Mouse (Mus musculus): ENCODE measurements around the gene AA986860.

- TF ChIP-seq CTCF (IDR thresholded peaks at IDR 0.05; ENCODE audit: borderline replicate concordance, extremely low read depth, insufficient read depth, insufficient read length) (no peak), POLR2A (IDR thresholded peaks at IDR 0.05; ENCODE audit: borderline replicate concordance, extremely low read depth, insufficient read depth, insufficient read length, poor library complexity, severe bottlenecking) (no peak)
These were observed 58.0 kb downstream of the AA986860 start for GRCm38 (mm10) chr1:130789512-130790451.

All from brain, embryonic 14.5 days (tissue).